Mouse (Mus musculus): ENCODE measurements around the gene Gm26938. TPM values are rescaled to one million over a fixed set of nuclear protein-coding genes. Genes with fewer than 3 reads are reported as not detected.

Gene Gm26938
- not detected for total RNA-seq (2021)

DNA sequence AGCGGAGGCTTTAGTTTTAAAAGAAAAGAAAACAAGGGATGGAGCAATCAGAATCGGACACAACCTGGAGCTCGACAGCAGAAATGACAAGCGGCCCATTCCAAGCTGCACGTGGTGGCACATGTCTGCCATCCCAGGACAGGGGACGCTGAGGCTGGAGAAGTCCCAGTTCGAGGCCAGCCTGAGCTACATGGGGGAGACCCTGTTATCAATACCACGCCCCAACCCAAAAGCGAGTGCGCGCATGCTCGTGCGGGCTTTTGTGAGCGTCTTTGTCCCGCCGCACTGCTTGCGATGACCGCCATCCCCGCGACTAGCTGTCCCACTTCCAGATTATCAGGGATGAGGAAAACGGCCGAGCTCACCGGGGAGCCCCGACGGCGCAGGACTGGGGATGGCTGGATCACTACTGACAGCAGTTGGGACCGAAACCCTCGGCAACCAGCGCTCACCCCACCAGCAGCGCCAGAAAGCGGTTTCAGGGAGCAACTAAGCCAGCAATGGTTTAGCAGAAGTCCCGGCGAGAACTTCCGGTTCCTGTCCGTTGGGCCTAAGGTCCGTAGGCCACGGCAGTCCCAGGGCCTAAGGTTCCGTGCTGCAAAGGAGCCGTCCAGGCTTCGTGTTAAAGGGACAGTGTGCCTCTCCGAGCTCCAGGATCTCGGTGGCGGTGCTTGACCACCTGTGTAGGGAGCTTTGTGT is at the start of gene Gm26938, which contains the start of gene Psmg3:
Gene Gm26938, minus strand, starts transcription at position 51 of the 699 bp plus-strand sequence.
Gene Psmg3, minus strand, starts transcription at position 529 of the 699 bp plus-strand sequence.
- DNase-seq = peak; percentile 96

DNA sequence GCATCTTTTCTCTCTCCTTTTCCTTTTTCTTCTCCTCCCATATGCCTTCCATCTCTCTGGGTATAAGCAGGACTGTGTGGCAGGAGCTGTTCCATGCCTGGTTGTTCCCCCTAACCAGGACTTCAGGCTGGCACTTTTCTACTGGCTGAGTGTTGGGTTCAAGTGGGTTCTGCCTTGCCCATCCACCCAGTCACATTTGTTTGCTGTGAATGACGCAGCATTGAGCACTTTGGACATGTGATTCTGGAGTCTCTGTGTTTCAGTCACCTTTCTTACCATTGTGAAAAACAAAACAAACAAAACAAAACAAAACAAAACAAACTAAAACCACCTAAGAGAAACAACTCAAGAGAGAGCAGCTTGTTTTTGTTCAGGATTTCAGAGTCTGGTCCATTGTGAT is 45.3 kb upstream of the Gm26938 start:
- no peak for DNase-seq

DNA sequence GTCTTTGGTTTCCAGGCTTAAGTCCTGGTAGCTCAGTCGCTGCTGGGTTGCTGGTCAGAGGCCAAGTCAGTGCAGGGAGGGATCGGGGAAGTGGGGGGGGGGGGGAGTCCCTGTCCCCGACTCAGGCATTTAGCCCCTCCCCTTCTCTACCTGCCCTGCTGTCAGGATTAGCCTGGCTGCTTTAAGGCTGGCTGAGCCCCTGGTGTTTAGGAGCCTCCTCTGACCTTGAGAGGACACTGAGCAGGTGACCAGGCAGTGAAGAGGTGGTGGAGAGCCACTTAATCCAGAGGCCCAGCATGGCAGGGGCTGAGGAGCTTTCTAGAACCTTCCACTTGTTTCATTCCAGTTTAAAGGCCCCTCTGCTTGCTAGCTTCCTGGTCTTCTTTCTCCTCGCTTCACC is 44.7 kb upstream of the Gm26938 start:
- no peak for DNase-seq

- DNase-seq = peak; percentile 84
These were observed 36.6 kb upstream of the Gm26938 start for GRCm38 (mm10) chr5:139862759-139863158.

DNA sequence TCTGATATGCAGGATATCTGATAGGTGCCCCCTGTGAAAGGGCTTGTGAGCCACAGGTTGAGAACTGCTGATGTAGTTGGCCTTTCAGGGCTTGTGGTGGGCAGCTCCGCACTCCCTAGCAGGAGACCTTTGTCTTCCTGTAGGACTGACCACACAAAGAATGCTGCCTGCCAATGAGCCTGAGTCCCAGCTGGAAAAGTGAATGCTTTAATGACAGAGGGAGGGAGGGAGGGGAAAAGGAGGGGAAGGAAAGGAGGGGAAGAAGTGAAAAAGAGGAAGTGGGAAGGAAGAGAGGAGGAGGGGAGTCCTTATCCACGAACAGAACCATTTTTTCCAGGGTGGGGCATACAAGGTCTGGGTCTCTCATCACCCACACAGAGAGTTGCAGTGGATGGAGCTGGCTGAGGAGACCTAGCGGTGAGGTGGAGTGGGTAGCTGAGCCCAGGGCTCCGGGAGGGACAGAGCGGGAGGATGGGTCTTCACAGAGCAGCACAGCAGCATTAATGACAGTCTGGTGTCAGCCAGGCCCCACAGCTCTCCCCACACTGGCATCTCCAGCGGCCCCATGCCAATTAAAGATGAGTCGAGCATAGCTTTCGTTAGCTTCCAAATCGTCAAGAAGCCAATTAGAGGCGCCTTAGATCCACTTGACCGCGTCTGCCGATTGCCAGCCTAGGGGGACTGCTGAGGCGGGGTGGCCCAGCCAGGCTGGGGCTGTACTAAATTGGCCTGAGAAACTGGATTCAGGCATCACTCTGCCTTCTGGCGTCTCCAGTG is 34.3 kb upstream of the Gm26938 start:
- no peak for DNase-seq

DNA sequence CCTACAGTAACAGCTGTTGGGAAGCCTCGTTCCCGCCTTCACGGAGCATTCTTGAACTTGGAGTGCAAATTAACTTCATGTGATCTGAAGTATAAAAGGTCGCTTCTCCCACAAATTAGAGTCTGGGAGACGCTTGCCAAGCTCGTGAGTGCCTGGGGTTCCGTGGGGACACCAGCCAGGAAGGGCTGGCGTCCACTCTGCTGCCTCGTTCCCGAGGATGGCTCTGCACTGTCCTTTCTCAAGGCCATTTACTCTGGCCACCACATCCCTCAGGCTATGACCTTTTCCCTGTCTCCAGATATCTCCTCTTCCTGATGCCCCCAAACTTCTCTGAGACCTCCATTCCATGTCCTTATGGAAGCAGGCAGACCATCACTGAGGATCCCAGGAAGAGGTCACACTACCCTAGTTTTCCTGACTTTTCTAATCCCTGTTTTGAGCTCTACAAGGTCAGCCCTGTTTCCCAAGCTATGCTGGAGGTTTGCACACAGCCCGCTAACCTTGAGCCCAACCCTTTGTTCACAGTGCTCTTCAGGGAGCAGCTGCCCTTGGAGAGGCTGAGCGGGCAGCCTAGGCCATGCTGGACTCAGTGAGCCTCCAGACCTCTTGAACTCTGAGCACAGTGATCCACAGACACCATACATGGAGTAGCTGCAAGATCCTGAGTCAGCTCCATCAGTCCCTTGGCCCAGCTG is 23.6 kb upstream of the Gm26938 start:
- DNase-seq = no peak

- no peak for DNase-seq
These were observed 12.9 kb upstream of the Gm26938 start for GRCm38 (mm10) chr5:139839142-139839541.

DNA sequence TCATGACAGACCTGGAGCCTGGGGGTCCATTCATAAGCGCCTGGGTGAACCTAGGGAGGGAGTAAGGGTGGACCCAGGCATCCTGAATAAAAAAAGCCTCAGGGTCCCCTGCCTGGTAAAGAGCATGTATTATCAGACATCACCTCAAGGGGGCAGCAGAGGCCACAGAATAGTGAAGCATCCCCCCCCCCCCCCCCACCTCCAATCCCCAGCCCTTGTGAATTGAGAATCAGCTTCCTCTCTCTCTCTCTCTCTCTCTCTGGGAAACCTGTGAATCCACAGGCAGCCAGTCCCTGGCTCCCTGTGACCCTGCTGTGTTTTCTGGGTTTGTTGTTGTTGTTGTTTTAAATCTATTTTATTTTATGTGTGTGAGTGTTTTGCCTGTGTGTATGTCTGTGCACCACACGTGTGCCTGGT is 12.3 kb upstream of the Gm26938 start:
- peak; percentile 83 for DNase-seq

DNA sequence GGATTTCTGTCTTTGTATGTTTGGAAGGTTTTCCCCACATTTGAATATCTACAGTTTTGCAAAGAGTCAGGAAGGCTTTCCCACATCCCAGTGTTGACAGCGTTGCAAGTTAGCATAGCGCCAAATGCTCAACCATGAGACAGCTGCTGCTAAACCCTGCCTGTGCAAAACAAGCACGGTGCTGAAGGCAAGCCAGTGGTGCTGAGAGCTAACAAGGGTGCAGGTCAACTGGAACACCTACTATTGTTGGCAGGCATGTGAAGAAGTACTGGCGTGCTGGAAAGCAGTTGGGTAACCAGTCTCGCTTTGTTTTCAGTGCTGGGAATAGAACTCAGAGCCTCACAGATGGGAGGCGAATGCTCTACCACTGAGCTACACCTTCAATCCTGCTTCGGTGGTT is 9.5 kb upstream of the Gm26938 start:
- no peak for DNase-seq

GRCm38 (mm10) chr5:139832125-139832524 is 5.9 kb upstream of the Gm26938 start:
- DNase-seq = no peak

DNA sequence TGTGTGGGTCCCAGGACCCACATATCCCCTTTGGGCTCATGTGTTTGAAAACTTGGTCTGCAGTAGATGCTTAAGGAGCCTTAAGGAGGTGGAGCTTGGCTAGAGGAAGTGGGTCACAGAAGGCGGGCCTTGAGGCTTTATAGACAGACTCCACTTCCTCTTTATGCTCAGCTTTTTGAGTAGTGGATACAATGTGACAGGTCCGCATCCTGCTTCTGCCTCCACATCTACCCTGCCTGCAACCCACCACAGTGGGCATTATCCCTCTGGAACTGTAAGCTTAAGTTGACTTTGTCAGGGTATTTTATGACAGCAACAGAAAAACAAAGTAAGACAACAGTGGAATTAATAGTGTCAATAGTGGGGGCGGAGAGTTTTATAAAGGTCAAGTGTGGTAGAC is 4.5 kb upstream of the Gm26938 start:
- no peak for DNase-seq

- DNase-seq = no peak
These were observed 3.2 kb upstream of the Gm26938 start for GRCm38 (mm10) chr5:139829384-139829783.

- no peak for DNase-seq
These were observed 1.4 kb upstream of the Gm26938 start for GRCm38 (mm10) chr5:139827593-139827992.

- DNase-seq = no peak
These were observed 260 bp downstream of the Gm26938 start for GRCm38 (mm10) chr5:139825947-139826346.

GRCm38 (mm10) chr5:139824531-139824930 is 1.7 kb downstream of the Gm26938 start:
- no peak for DNase-seq

DNA sequence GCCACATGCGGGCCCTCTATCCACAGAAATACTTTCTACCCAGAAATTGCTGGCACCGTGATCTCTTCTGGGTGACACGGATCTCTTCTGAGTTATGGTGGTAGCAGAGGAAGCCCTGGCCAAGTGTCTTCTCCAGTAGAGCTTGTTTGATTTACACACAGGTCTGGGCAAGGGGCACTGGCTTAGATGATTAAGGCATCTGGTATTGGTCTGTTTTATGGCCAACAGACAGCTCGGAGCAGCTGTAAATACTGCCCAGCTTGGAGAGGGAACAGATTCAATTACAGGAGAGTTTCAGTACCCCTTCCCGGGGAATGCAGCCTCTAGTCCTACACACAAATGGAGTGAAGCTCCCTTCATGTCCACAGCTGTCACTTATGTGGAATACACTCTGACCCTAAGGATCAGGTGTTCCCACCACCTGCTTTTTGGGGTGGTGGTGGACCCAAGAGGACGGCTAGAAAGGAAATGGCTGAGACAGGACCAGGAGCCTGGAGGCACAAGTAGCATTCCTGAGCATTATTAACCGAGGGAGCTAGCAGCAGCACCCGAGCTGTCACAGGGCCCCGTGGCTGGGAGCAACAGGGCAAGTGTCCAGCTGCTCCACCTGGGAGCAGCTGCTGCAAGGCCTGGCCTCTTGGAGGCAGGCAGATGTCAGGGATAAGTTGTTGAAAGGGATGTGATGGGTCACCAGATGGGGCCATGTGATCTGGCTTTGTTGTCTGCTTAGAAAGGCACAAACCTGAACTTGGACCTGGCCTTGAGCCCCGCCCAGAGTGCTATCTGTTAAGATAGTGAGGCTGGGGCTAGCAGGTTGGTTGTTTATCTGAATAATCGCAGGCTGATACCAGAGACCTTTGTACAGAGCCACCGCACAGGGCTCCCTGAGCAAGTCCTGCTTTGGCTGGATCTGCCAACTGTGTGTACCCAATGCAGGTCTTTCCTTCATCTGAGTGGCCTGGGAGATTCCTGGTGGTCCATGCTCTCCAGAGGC is 4.4 kb downstream of the Gm26938 start:
- no peak for DNase-seq

GRCm38 (mm10) chr5:139819538-139820181 is 6.5 kb downstream of the Gm26938 start, which contains the start of gene Tmem184a:
Gene Tmem184a, minus strand, starts transcription at chr5:139819917.
- no peak for DNase-seq

- peak; percentile 65 for DNase-seq
These were observed 7.4 kb downstream of the Gm26938 start for GRCm38 (mm10) chr5:139818801-139819200.

DNA sequence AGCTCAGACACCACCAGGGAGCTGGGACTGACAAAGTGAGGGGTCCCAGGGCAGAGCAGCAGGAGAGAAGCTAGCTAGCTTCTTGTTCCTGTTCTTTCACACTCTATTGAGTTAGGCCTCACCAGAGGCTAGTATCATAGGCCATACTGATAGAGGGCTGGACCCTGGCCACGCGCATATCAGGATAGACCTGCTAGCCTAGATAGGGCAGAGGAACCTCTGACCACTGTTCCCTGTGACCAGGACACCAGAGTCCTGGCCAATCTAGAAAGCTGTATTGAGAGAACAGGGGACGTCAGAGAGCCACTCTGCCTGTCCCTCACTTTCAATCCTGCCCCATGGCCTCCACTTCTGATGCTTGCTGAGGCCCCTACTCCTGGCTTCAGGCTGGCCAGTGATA is 8.2 kb downstream of the Gm26938 start:
- no peak for DNase-seq

DNA sequence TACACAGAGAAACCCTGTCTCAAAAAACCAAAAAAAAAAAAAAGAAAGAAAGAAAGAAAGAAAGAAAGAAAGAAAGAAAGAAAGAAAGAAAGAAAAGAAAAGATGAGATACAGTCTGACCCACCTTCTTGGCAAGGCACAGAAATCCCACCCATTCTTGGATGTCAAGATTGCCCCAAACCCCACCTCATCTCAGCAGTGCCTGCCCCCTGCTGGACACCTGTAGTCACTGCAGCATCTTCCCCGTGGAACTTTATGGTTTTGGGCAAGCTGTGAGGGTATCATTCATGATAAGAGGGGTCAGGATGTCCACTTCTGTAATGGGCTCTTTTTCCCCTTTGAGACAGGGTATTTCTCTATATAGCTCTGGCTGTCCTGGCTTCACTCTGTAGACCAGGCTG is 8.9 kb downstream of the Gm26938 start:
- peak; percentile 21 for DNase-seq

DNA sequence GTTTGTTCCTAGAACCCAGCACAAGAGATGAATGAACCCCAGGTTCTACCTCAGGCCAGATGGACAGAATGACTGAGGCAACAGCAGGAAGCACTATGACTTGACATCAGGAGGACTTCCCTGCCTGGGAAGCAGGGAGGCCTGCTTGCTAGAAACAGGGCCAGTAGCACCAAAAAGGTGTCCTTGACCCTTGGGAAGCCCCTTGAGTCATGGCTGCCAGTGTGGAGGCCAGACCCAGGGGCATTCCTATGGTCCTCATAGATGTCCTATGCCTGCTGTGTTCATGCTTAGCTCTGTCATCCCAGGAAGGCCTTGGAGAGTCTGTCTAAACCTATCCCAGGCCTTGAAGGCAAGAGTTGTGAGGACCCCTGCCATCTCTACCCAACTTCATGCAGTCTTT is 9.8 kb downstream of the Gm26938 start:
- no peak for DNase-seq

Data from heart, postnatal 4 days (tissue).